In genomic region chr5:123133784-123134143, GRCm38 (mm10) we compare ENCODE assay signal across 9 mouse cellular contexts. TPM values are rescaled to one million over a fixed set of nuclear protein-coding genes. Genes with fewer than 3 reads are reported as not detected.
A peak's percentile ranks its signal among the peaks of the same experiment; 100 is the strongest.
DNase-seq lines count a peak whose midpoint lies in the region; ATAC-seq and TF ChIP-seq lines count a peak whose summit lies in the region.
"Had no signal": no experiment of that assay in that cellular context is flagged by ENCODE, and none has a peak within 500 bp of the region (broad histone marks: within the 10 kb centered on the region; RNA-seq: fewer than 3 reads in every experiment).

No protein-coding gene starts in this region.

- no peak for TF ChIP-seq CTCF in thymus, adult 2 months (IDR thresholded peaks at IDR 0.05; ENCODE audit: borderline replicate concordance, control insufficient read depth, extremely low read depth, insufficient read depth, low read length, poor library complexity)
- no peak for TF ChIP-seq CTCF in stomach, postnatal 0 days (IDR thresholded peaks at IDR 0.05; ENCODE audit: low read depth)

- no peak for TF ChIP-seq POLR2A in thymus, adult 2 months (IDR thresholded peaks at IDR 0.05; ENCODE audit: control insufficient read depth, extremely low read depth, insufficient read depth, low read length, poor library complexity)

- no peak overlapping the region for H3K4me3 ChIP-seq in thymus, adult 2 months (ENCODE audit: control insufficient read depth, insufficient read depth, low read length)
- H3K4me3 ChIP-seq in liver, embryonic 12.5 days: no peak overlapping the region
- H3K4me3 ChIP-seq in stomach, postnatal 0 days (ENCODE audit: low read depth, low read length): no peak overlapping the region

- no peak for ATAC-seq in liver, embryonic 12.5 days
- ATAC-seq in stomach, postnatal 0 days (ENCODE audit: low FRiP score, low TSS enrichment): no peak

- peaks cover 81% of the 10 kb centered on the region for H3K4me1 ChIP-seq in thymus, adult 2 months (replicated peaks; ENCODE audit: control insufficient read depth, insufficient read depth, low read length)
- H3K4me1 ChIP-seq in liver, embryonic 12.5 days: peaks cover 97% of the 10 kb centered on the region
- peaks cover 21% of the 10 kb centered on the region for H3K4me1 ChIP-seq in stomach, postnatal 0 days (replicated peaks; ENCODE audit: control insufficient read depth, insufficient read depth)

- TF ChIP-seq EP300 in stomach, postnatal 0 days (optimal IDR thresholded peaks at IDR 0.05): no peak

- H3K9ac ChIP-seq in liver, embryonic 12.5 days: no peak overlapping the region
- no peak overlapping the region for H3K9ac ChIP-seq in stomach, postnatal 0 days (ENCODE audit: low read length)

- peak; percentile 46 for DNase-seq in gastrocnemius, adult 18-20 months (ENCODE audit: low spot score)
- no peak for DNase-seq in gastrocnemius, adult 8-10 months (ENCODE audit: low spot score in 2 of 2)
- DNase-seq in thymus, adult 2 months: no peak
- DNase-seq in thymus, postnatal 4 days: no peak
- DNase-seq in stomach, postnatal 0 days (ENCODE audit: low spot score): no peak
- no peak for DNase-seq in ovary, postnatal 14 days (ENCODE audit: low spot score)
- no peak for DNase-seq in layer of hippocampus, adult 9-11 months

- no peaks in the 10 kb centered on the region for H3K27me3 ChIP-seq in thymus, adult 2 months (ENCODE audit: control insufficient read depth, insufficient read depth, low read length)
- peaks cover 16% of the 10 kb centered on the region for H3K27me3 ChIP-seq in liver, embryonic 12.5 days (replicated peaks)
- H3K27me3 ChIP-seq in stomach, postnatal 0 days (ENCODE audit: control insufficient read depth, insufficient read depth, low read length): no peaks in the 10 kb centered on the region

- 53% methylated on average over 7 of the region's 7 CpGs for WGBS in thymus, adult 2 months
- 56% methylated on average over 7 of the region's 7 CpGs for WGBS in liver, embryonic 12.5 days (ENCODE audit: insufficient replicate concordance)
- WGBS in stomach, postnatal 0 days: 25% methylated on average over 6 of the region's 7 CpGs

- H3K9me3 ChIP-seq in liver, embryonic 12.5 days (replicated peaks): no peaks in the 10 kb centered on the region
- no peaks in the 10 kb centered on the region for H3K9me3 ChIP-seq in stomach, postnatal 0 days (ENCODE audit: control insufficient read depth, low read length)

- peak overlapping the region; percentile 40; the same call in 1 of the 2 replicates for H3K27ac ChIP-seq in thymus, adult 2 months (ENCODE audit: control insufficient read depth, insufficient read depth, low read length)
- peak overlapping the region; percentile 100 for H3K27ac ChIP-seq in liver, embryonic 12.5 days
- peak overlapping the region; percentile 100 for H3K27ac ChIP-seq in stomach, postnatal 0 days (replicated peaks)

- H3K4me2 ChIP-seq in liver, embryonic 12.5 days: peak overlapping the region; percentile 26; the same call in 1 of the 2 replicates
- H3K4me2 ChIP-seq in stomach, postnatal 0 days (replicated peaks; ENCODE audit: low read depth): 0 out of 2 replicates have a peak overlapping the region, but pooled peaks have one; percentile 12

- H3K36me3 ChIP-seq in thymus, adult 2 months (ENCODE audit: control insufficient read depth, insufficient read depth, low read length): peaks cover 4% of the 10 kb centered on the region; the same call in 1 of the 2 replicates
- peaks cover 24% of the 10 kb centered on the region for H3K36me3 ChIP-seq in liver, embryonic 12.5 days
- no peaks in the 10 kb centered on the region for H3K36me3 ChIP-seq in stomach, postnatal 0 days (ENCODE audit: control insufficient read depth, insufficient read depth, low read length)

RNA-seq across cellular contexts. Expression of gene Rhof, which starts 1.3 kb away (rescaled TPM):
- total RNA-seq in gastrocnemius, adult 18-20 months (2021): under 1 TPM; 0.09 to 0.24 TPM
- under 1 TPM in 3 of 4 experiments, not detected in 1; 0.24 to 0.36 (median 0.36) TPM for total RNA-seq in gastrocnemius, adult 8-10 months (2022)
- polyA plus RNA-seq in thymus, adult 2 months (2012; rRNA removed): 45.1 and 51.9 TPM in 2 replicates
- 3.9 and 4.8 TPM in 2 replicates for polyA plus RNA-seq in liver, embryonic 12.5 days (2016; fragmentation: Nextera tagmentation; extraction: Ambion mirVana)
- 18.6 and 22.3 TPM in 2 replicates for polyA plus RNA-seq in stomach, postnatal 0 days (2015; fragmentation: Nextera tagmentation; extraction: Ambion mirVana)

RNA-seq across cellular contexts. Expression of gene Setd1b, which starts 8.2 kb away (rescaled TPM):
- 1 to 10 TPM; 9.0 to 9.8 TPM for total RNA-seq in gastrocnemius, adult 18-20 months (2021)
- total RNA-seq in gastrocnemius, adult 8-10 months (2022): 10 to 100 TPM in 3 of 4 experiments, 1 to 10 TPM in 1; 8.0 to 10.8 (median 10.5) TPM
- polyA plus RNA-seq in thymus, adult 2 months (2012; rRNA removed): 45.5 and 66.9 TPM in 2 replicates
- polyA plus RNA-seq in liver, embryonic 12.5 days (2016; fragmentation: Nextera tagmentation; extraction: Ambion mirVana): 6.0 and 6.1 TPM in 2 replicates
- polyA plus RNA-seq in stomach, postnatal 0 days (2015; fragmentation: Nextera tagmentation; extraction: Ambion mirVana): 4.5 and 4.7 TPM in 2 replicates

RNA-seq across cellular contexts. Expression of gene Psmd9, which starts 35.4 kb away (rescaled TPM):
- total RNA-seq in gastrocnemius, adult 18-20 months (2021): 10 to 100 TPM; 12.0 to 15.0 TPM
- total RNA-seq in gastrocnemius, adult 8-10 months (2022): 10 to 100 TPM; 11.4 to 12.8 (median 12.3) TPM
- polyA plus RNA-seq in thymus, adult 2 months (2012; rRNA removed): 32.7 and 34.7 TPM in 2 replicates
- polyA plus RNA-seq in liver, embryonic 12.5 days (2016; fragmentation: Nextera tagmentation; extraction: Ambion mirVana): 77.4 and 77.8 TPM in 2 replicates
- polyA plus RNA-seq in stomach, postnatal 0 days (2015; fragmentation: Nextera tagmentation; extraction: Ambion mirVana): 48.6 and 51.4 TPM in 2 replicates

RNA-seq across cellular contexts. Expression of gene Hpd, which starts 48.8 kb away (rescaled TPM):
- total RNA-seq in gastrocnemius, adult 18-20 months (2021): under 1 TPM; 0.21 to 0.69 TPM
- total RNA-seq in gastrocnemius, adult 8-10 months (2022): 1 to 10 TPM in 1 of 4 experiments, not detected in 3; 1.3 TPM
- 1.5 and 6.0 TPM in 2 replicates for polyA plus RNA-seq in thymus, adult 2 months (2012; rRNA removed)
- 5.9 and 6.1 TPM in 2 replicates for polyA plus RNA-seq in liver, embryonic 12.5 days (2016; fragmentation: Nextera tagmentation; extraction: Ambion mirVana)
- 0.69 and 0.99 TPM in 2 replicates for polyA plus RNA-seq in stomach, postnatal 0 days (2015; fragmentation: Nextera tagmentation; extraction: Ambion mirVana)
- total RNA-seq: neutrophil, adult 5-6 weeks had no signal

Comparison
In these comparisons a context has a peak if more than half of its experiments do, and no peak if none do; other contexts are left out.
1. H3K27ac ChIP-seq: peak in every context shown above with its lines; median percentile 100 in liver, embryonic 12.5 days; 100 in stomach, postnatal 0 days; 40 in thymus, adult 2 months.